Mouse (Mus musculus) intestine, postnatal 0 days (tissue): ENCODE measurements around the gene Chrna1. TPM values are rescaled to one million over a fixed set of nuclear protein-coding genes. Genes with fewer than 3 reads are reported as not detected.

ENCODE experiments used
- ATAC-seq: fragments of 200-750 bp; cut with Nextera tagmentation; 2 replicates; pipeline ENCODE4 v1.8.0; 2017; ENCODE audit warnings: mild to moderate bottlenecking, moderate TSS enrichment, moderate library complexity
- H3K27ac ChIP-seq: fragments of 300-500 bp; sonication (generic); 2 replicates; pipeline ENCODE4 v1.5.1; 2014; ENCODE audit warnings: mild to moderate bottlenecking, low read depth, low read length, moderate library complexity
- H3K27me3 ChIP-seq: fragments of 300-500 bp; sonication (generic); replicated peaks from 2 replicates; pipeline ENCODE4 v1.6.1; 2014; ENCODE audit warnings: low read length, mixed read lengths; ENCODE audit not compliant: control insufficient read depth, insufficient read depth
- H3K36me3 ChIP-seq: fragments of 300-500 bp; sonication (generic); 2 replicates; pipeline ENCODE4 v1.6.1; 2014; ENCODE audit warnings: mild to moderate bottlenecking, moderate library complexity; ENCODE audit not compliant: control insufficient read depth, insufficient read depth
- H3K4me1 ChIP-seq: fragments of 300-500 bp; sonication (generic); replicated peaks from 2 replicates; pipeline ENCODE4 v1.6.1; 2014; ENCODE audit warnings: antibody characterized with exemption, low read length, mixed read lengths; ENCODE audit not compliant: control insufficient read depth, insufficient read depth
- H3K4me2 ChIP-seq: fragments of 300-500 bp; sonication (generic); replicated peaks from 2 replicates; pipeline ENCODE4 v1.6.1; 2014; ENCODE audit warnings: low read depth, mild to moderate bottlenecking, moderate library complexity
- H3K4me3 ChIP-seq: fragments of 300-500 bp; sonication (generic); 2 replicates; pipeline ENCODE4 v1.5.1; 2014; ENCODE audit warnings: low read depth, low read length
- H3K9ac ChIP-seq: fragments of 300-500 bp; sonication (generic); 2 replicates; pipeline ENCODE4 v1.6.1; 2014; ENCODE audit warnings: mild to moderate bottlenecking, low read depth, low read length
- H3K9me3 ChIP-seq: fragments of 300-500 bp; sonication (generic); 2 replicates; pipeline ENCODE4 v1.6.1; 2016; ENCODE audit warnings: mixed run types; ENCODE audit not compliant: control insufficient read depth
- CTCF ChIP-seq: sonication (generic); IDR thresholded peaks from 2 replicates; pipeline ENCODE4 v1.5.1; 2016; ENCODE audit warnings: low read depth, mild to moderate bottlenecking, control low read depth, antibody characterized with exemption, moderate library complexity
- WGBS: fragments of 180-500 bp; shearing (Covaris S2); extraction: QIAGEN DNeasy Blood & Tissue Kit; methylation state at CpG from one replicate; pipeline ENCODE4 v1.1.7; 2014; 5-methylcytosine and 5-hydroxymethylcytosine counted together
- polyA plus RNA-seq: library from polyadenylated mRNA; unstranded; fragments of >200 nt; fragmentation: Nextera tagmentation; extraction: Ambion mirVana; gene quantifications from 2 replicates; pipeline ENCODE4 v1.2.1, GENCODE M21; 2015

Gene Chrna1
- polyA plus RNA-seq, 1 experiment from 2014 or later = 0.08 TPM

DNA sequence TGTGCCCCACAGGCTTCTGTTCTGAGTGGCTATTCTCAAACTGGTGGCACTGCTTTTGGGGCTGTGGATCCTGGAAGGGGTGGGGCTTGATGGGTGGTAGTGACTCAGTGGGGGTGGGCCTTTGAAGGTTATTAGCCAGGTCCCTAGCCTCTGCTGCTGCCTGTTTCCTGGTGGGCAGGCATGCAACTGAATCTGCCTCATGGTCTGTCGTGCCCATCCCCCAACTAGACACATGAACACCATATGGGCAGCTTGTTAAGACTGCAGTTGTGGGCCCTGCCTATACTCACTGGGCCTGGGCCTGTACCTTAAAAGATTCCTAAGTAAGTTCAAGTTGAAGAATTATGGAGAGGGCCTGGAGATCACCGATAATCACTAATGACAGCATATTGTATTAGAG, 34.6 kb downstream of the Chrna1 start:
- TF ChIP-seq CTCF = no peak
- 77% methylated on average over 2 of the region's 2 CpGs for WGBS
- Histone ChIP-seq H3K9ac (no peak overlapping the region), H3K36me3 (no peaks in the 10 kb centered on the region), H3K4me2 (no peak overlapping the region), H3K4me3 (no peak overlapping the region), H3K9me3 (no peaks in the 10 kb centered on the region), H3K27ac (no peak overlapping the region), H3K27me3 (no peaks in the 10 kb centered on the region), H3K4me1 (no peaks in the 10 kb centered on the region)
- no peak for ATAC-seq

DNA sequence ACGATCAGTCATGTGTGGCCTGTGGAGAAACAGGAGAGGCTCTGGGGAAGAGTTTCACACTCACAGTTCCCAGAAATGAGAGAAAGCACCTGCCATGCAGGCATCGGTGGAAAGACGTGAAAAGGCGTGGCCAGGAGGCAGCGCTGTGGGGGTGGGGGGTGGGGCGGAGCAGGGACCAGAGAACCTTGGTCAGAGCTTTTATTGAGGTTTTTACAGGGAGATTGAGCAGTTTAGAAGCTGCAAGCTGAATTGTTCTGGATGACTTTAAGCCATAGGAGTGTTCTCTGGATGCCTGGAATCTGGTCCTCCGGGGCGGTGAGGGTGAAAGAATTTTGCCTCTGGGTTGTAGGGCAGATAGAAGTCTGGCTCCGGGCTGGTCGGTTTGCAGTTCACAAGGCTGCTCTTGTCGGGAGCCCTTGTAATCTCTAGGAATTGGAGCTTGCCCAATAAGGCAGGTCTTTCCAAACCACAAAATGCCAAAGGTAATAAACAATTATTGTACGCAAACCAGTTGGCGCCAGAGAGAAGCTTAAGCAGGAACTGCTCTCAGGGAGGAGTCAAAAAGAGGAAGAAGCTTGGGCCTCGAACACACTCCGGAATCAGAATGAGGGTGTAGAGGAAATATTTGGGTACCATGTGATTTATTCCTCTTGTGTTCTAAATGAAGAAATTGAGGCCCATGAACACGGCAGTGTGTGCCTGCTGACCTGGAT, 39.5 kb downstream of the Chrna1 start:
- no peak for TF ChIP-seq CTCF
- H3K4me3 ChIP-seq = peak overlapping the region; percentile 12; the same call in 1 of the 2 replicates
- peak; percentile 14; the same call in 1 of the 2 replicates for ATAC-seq

DNA sequence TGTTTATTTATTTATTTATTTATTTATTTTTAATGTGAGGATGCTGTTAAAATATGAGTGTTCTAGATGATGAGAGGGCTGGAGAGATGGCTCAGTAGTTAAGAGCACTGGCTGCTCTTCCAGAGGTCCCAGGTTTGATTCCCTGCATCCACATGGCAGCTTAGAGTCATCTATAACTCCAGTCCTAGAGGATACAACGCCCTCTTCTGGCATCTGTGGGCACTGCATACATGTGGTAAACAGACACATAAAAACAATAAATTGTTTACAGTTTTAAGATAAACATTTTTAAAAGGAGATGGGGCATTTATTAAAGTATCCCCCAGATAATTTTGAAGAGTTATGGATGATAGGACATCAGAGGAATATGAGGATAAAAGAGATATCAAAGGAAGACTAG, 40.4 kb downstream of the Chrna1 start:
- peak; percentile 49 for TF ChIP-seq CTCF
- 20% methylated on average over 1 of the region's 1 CpGs for WGBS
- no peak overlapping the region for H3K4me2 ChIP-seq
- no peak for ATAC-seq
- H3K27ac ChIP-seq = no peak overlapping the region
- no peaks in the 10 kb centered on the region for H3K4me1 ChIP-seq
- H3K36me3 ChIP-seq = no peaks in the 10 kb centered on the region
- no peaks in the 10 kb centered on the region for H3K27me3 ChIP-seq
- no peaks in the 10 kb centered on the region for H3K9me3 ChIP-seq
- H3K9ac ChIP-seq = no peak overlapping the region
- no peak overlapping the region for H3K4me3 ChIP-seq

More for the DNA sequence above, 39.5 kb downstream of the Chrna1 start:
- no peak overlapping the region for H3K27ac ChIP-seq
- 15% methylated on average over 16 of the region's 16 CpGs for WGBS
- H3K9me3 ChIP-seq = no peaks in the 10 kb centered on the region
- no peak overlapping the region for H3K9ac ChIP-seq
- no peaks in the 10 kb centered on the region for H3K27me3 ChIP-seq
- no peaks in the 10 kb centered on the region for H3K4me1 ChIP-seq
- H3K36me3 ChIP-seq = no peaks in the 10 kb centered on the region
- peak overlapping the region; percentile 54 for H3K4me2 ChIP-seq

GRCm38 (mm10) chr2:73539141-73539540, 41.0 kb downstream of the Chrna1 start:
- WGBS = 85% methylated on average over 3 of the region's 3 CpGs
- no peak overlapping the region for H3K27ac ChIP-seq
- H3K9ac ChIP-seq = no peak overlapping the region
- H3K36me3 ChIP-seq = no peaks in the 10 kb centered on the region
- H3K4me1 ChIP-seq = no peaks in the 10 kb centered on the region
- no peaks in the 10 kb centered on the region for H3K9me3 ChIP-seq
- H3K27me3 ChIP-seq = no peaks in the 10 kb centered on the region
- TF ChIP-seq CTCF = no peak
- ATAC-seq = no peak
- H3K4me2 ChIP-seq = no peak overlapping the region
- no peak overlapping the region for H3K4me3 ChIP-seq

DNA sequence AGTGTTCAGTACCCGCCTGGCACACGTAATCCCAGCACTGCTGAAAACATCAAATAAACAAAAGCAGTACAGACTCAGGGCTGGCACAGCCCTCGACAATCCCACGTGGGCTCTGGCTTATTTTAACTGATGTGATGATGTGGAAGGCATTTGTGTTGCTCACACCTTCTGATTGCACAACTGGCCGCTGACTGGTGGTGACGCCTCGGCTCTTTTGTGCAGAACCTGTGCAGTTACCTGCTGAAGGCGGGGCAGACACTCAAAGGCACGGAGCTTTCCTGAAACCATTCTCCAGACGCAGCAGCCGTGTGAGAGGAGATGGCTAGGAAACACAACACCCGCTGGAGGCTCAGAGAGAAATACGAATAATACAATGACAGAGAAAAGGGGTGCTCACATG, 41.5 kb downstream of the Chrna1 start:
- Histone ChIP-seq H3K4me3 (no peak overlapping the region), H3K4me1 (no peaks in the 10 kb centered on the region), H3K4me2 (no peak overlapping the region), H3K9ac (no peak overlapping the region), H3K27ac (no peak overlapping the region), H3K9me3 (no peaks in the 10 kb centered on the region), H3K36me3 (no peaks in the 10 kb centered on the region), H3K27me3 (no peaks in the 10 kb centered on the region)
- TF ChIP-seq CTCF = no peak
- no peak; the same call in 1 of the 2 replicates for ATAC-seq
- WGBS = 50% methylated on average over 13 of the region's 13 CpGs

GRCm38 (mm10) chr2:73536091-73536783, 43.9 kb downstream of the Chrna1 start:
- H3K4me1 ChIP-seq = 0 out of 2 replicates have a peak, but pooled peaks cover 2% of the 10 kb centered on the region
- H3K36me3 ChIP-seq = no peaks in the 10 kb centered on the region
- no peak overlapping the region for H3K27ac ChIP-seq
- TF ChIP-seq CTCF = no peak
- H3K4me2 ChIP-seq = no peak overlapping the region
- WGBS = 77% methylated on average over 15 of the region's 15 CpGs
- H3K27me3 ChIP-seq = no peaks in the 10 kb centered on the region
- no peaks in the 10 kb centered on the region for H3K9me3 ChIP-seq
- H3K9ac ChIP-seq = no peak overlapping the region
- no peak for ATAC-seq
- H3K4me3 ChIP-seq = no peak overlapping the region
